12 mouse cellular contexts compared by ENCODE assay signal in the genomic region with DNA sequence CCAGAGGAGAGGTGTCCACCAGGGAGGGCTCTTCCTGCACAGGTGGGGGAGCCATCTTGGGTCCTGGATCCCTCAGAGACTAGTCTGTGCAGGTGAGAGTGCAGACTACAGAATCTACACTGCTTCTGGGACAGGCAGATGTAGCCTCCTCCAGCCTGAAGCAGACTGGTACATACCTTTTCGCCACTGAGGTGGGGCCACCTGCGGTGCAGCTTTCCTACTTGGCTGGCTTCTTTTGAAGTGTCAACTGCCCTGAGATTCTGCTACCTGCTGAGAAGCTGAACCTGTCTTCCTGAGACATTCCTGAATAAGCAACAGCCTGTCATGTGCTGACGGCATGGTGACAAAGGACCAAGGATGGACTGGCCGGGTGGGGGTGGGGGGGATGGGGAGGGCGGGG. TPM values are rescaled to one million over a fixed set of nuclear protein-coding genes. Genes with fewer than 3 reads are reported as not detected.
"Had no signal": no experiment of that assay in that cellular context is flagged by ENCODE, and none has a peak within 500 bp of the region (broad histone marks: within the 10 kb centered on the region; RNA-seq: fewer than 3 reads in every experiment).

No protein-coding gene starts in this region.

RNA-seq across cellular contexts. Expression of gene Clca4b, which starts 15.0 kb away (rescaled TPM):
- polyA plus RNA-seq: kidney, embryonic 14.5 days; limb, embryonic 10.5 days; limb, embryonic 14.5 days; liver, adult 2 months; liver, embryonic 13.5 days; lung, adult 2 months; lung, embryonic 16.5 days; midbrain, embryonic 13.5 days; midbrain, embryonic 16.5 days; neural tube, embryonic 13.5 days had no signal

RNA-seq across cellular contexts. Expression of gene Clca4a, which starts 27.5 kb away (rescaled TPM):
- polyA plus RNA-seq: kidney, embryonic 14.5 days; kidney, postnatal 0 days; limb, embryonic 10.5 days; limb, embryonic 14.5 days; liver, adult 2 months; liver, embryonic 13.5 days; liver, embryonic 16.5 days; lung, adult 2 months; lung, embryonic 16.5 days; midbrain, embryonic 13.5 days; midbrain, embryonic 16.5 days; neural tube, embryonic 13.5 days had no signal
